Mouse (Mus musculus) thymus, adult 2 months (tissue): ENCODE measurements around the gene Eno1. TPM values are rescaled to one million over a fixed set of nuclear protein-coding genes. Genes with fewer than 3 reads are reported as not detected.
A peak's percentile ranks its signal among the peaks of the same experiment; 100 is the strongest.

Source experiments
- DNase-seq: peaks from one replicate; pipeline ENCODE4 v3.0.0; 2021
- H3K27ac ChIP-seq: fragments of 200-500 bp; 2 replicates; pipeline ENCODE4 v1.5.1; 2012; ENCODE audit warnings: low read length, control low read depth; ENCODE audit not compliant: control insufficient read depth, insufficient read depth
- H3K27me3 ChIP-seq: fragments of 200-500 bp; 2 replicates; pipeline ENCODE4 v1.6.1; 2012; ENCODE audit warnings: mild to moderate bottlenecking, low read length, moderate library complexity, mixed read lengths; ENCODE audit not compliant: control insufficient read depth, insufficient read depth
- H3K36me3 ChIP-seq: fragments of 200-500 bp; 2 replicates; pipeline ENCODE4 v1.6.1; 2012; ENCODE audit warnings: mild to moderate bottlenecking, low read length, moderate library complexity; ENCODE audit not compliant: control insufficient read depth, insufficient read depth
- H3K4me1 ChIP-seq: fragments of 200-500 bp; replicated peaks from 2 replicates; pipeline ENCODE4 v1.6.1; 2012; ENCODE audit warnings: low read length; ENCODE audit not compliant: control insufficient read depth, insufficient read depth
- H3K4me3 ChIP-seq: fragments of 200-500 bp; 2 replicates; pipeline ENCODE4 v1.5.1; 2012; ENCODE audit warnings: mild to moderate bottlenecking, low read length, control low read depth, moderate library complexity; ENCODE audit not compliant: control insufficient read depth, insufficient read depth
- CTCF ChIP-seq: fragments of 200-500 bp; IDR thresholded peaks from 2 replicates; pipeline ENCODE4 v1.5.1; 2012; ENCODE audit warnings: mild to moderate bottlenecking, control low read depth, low read length, moderate library complexity, borderline replicate concordance; ENCODE audit not compliant: control insufficient read depth, poor library complexity, insufficient read depth; ENCODE audit errors: extremely low read depth
- POLR2A ChIP-seq: fragments of 200-500 bp; IDR thresholded peaks from 2 replicates; pipeline ENCODE4 v1.6.1; 2012; ENCODE audit warnings: mild to moderate bottlenecking, low read length, control low read depth, moderate library complexity; ENCODE audit not compliant: control insufficient read depth, poor library complexity, insufficient read depth; ENCODE audit errors: extremely low read depth
- WGBS: fragments of 180-500 bp; shearing (Covaris S2); methylation state at CpG from one replicate; pipeline ENCODE4 v1.1.7; 2018; 5-methylcytosine and 5-hydroxymethylcytosine counted together
- polyA plus RNA-seq: library from polyadenylated mRNA; depleted of rRNA; stranded (reverse); fragments of >200 nt; gene quantifications from 2 replicates; pipeline ENCODE4 v1.2.3, GENCODE M21; 2012

Gene Eno1
- polyA plus RNA-seq, 1 experiment, result 296 TPM

- no peak for TF ChIP-seq POLR2A
- H3K4me1 ChIP-seq, result no peaks in the 10 kb centered on the region
- H3K4me3 ChIP-seq, result no peak overlapping the region
- H3K27ac ChIP-seq, result no peak overlapping the region
- no peaks in the 10 kb centered on the region for H3K36me3 ChIP-seq
- no peaks in the 10 kb centered on the region for H3K27me3 ChIP-seq
- WGBS, result 97% methylated on average over 7 of the region's 7 CpGs
- DNase-seq, result no peak
Measured at GRCm38 (mm10) chr4:150255181-150255580, 18.7 kb downstream of the Eno1 start.

DNA sequence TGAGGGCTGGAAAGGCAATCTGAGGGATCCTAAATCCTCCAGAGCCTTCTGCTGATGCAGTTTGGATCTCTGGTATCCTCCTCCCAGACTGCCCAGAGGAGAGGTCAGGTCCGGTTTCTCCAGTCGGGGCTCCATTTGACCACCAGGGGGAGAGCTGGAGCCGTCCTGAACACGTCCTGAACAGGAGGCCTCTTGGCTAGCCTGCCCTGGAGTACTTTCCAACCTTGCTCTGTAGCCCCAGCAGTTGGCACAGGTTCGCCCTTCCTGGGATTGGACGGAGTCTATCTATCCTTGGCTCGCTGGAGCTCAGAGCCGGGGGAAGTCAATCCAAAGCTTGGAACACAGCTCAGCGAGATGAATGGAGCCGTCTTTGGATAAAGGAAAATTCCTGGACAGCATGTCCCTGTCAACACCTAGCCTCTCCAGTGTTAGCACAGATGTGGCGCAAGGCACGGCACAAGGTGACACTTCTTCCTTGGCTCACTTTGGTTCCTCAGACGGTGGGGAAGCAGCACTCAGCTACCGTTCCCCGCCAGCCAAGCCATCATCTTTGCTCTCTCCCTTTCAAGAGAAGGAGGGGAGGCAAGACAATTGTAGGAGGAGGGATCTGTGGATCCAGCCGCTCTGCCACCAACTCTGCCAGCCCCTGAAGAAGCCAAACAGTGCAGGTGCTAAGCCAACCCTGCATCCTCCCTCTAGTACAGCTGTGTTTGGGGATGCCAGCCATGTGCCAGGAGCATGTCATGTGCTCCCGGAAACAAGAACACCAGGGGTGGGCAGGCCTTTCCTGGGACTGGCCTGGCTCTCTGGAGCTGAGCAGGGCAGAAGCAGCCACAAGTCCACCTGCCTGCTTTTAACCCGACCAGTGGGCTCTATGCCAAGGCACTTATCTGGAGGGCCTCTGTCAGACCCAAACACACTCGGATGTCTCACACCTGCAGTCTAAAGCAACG lies 21.0 kb downstream of the Eno1 start:
- DNase-seq, result peak; percentile 66
- H3K36me3 ChIP-seq, result no peaks in the 10 kb centered on the region
- H3K4me3 ChIP-seq, result no peak overlapping the region
- no peaks in the 10 kb centered on the region for H3K4me1 ChIP-seq
- no peaks in the 10 kb centered on the region for H3K27me3 ChIP-seq
- no peak overlapping the region for H3K27ac ChIP-seq
- WGBS, result 62% methylated on average over 20 of the region's 20 CpGs
- TF ChIP-seq POLR2A, result no peak
- peak; percentile 89 for TF ChIP-seq CTCF

DNA sequence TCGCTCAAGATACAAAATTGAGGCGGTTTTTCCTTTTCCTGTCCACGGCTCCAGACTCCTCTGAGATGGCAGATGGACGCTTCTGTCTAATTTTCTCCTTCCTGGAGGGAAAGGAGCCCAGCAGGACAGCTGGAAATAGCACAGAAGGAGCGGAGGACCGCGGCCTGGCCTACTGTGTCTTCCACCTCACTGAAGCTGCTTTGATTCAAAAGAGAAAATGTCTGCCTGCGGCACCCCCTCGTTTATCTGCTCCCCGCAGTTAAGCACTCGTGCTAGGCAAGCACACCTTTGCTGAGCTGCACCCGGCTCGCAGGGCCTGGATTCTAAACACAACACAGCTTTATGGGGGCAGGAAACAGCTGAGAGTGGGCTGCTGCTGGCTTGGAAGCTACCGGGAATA lies 21.9 kb downstream of the Eno1 start:
- Histone ChIP-seq H3K27ac (no peak overlapping the region), H3K27me3 (no peaks in the 10 kb centered on the region), H3K4me1 (no peaks in the 10 kb centered on the region), H3K4me3 (no peak overlapping the region), H3K36me3 (no peaks in the 10 kb centered on the region)
- no peak for DNase-seq
- WGBS, result 89% methylated on average over 14 of the region's 14 CpGs
- TF ChIP-seq POLR2A (no peak), CTCF (no peak)

DNA sequence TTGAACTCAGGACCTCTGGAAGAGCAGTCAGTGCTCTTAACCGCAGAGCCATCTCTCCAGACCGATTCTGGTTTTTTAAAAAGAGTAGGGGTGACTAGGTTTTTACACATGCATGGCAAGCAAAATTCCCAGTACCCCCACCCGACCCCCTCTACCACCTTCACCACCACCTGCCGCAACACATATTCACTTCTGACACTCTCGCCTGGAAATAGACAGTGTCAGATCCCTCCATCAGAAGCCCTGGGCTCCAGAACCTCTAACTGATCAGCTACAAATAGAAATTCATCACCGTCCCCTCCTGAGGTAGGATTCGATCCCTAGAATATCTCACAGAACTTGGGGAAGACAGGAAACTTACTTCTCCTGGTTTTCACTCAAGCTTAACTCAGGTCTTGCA lies 23.1 kb downstream of the Eno1 start:
- Histone ChIP-seq H3K36me3 (no peaks in the 10 kb centered on the region), H3K4me1 (no peaks in the 10 kb centered on the region), H3K27me3 (peaks cover 3% of the 10 kb centered on the region; the same call in 1 of the 2 replicates), H3K27ac (no peak overlapping the region), H3K4me3 (no peak overlapping the region)
- 98% methylated on average over 7 of the region's 7 CpGs for WGBS
- no peak for TF ChIP-seq POLR2A
- no peak for TF ChIP-seq CTCF
- DNase-seq, result no peak

GRCm38 (mm10) chr4:150260111-150260510 lies 23.6 kb downstream of the Eno1 start:
- peaks cover 3% of the 10 kb centered on the region; the same call in 1 of the 2 replicates for H3K27me3 ChIP-seq
- no peak overlapping the region for H3K4me3 ChIP-seq
- no peaks in the 10 kb centered on the region for H3K36me3 ChIP-seq
- H3K4me1 ChIP-seq, result no peaks in the 10 kb centered on the region
- no peak overlapping the region for H3K27ac ChIP-seq
- TF ChIP-seq CTCF, result no peak
- TF ChIP-seq POLR2A, result no peak
- WGBS, result 96% methylated on average over 7 of the region's 7 CpGs
- no peak for DNase-seq

DNA sequence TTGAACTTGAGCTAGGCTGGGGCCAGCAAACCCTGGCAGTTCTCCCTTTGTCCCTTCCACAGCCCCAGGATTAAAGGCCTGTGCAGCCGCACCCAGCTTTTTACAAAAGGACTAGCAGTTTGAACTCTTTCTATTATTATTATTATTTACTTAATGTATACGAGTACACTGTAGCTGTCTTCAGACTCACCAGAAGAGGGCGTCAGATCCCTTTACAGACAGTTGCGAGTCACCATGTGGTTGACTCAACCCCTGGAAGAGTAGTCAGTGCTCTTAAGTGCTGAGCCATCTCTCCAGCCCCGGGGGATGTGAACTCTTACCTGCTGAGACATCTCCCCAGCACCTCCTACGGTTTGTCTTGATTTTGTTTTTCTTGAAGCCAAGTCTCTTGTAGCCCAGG lies 24.2 kb downstream of the Eno1 start:
- no peaks in the 10 kb centered on the region for H3K4me1 ChIP-seq
- whole genome bisulfite sequencing, result 39% methylated on average over 6 of the region's 6 CpGs

More for the DNA sequence above, 24.2 kb downstream of the Eno1 start:
- Histone ChIP-seq H3K36me3 (no peaks in the 10 kb centered on the region), H3K27me3 (peaks cover 3% of the 10 kb centered on the region; the same call in 1 of the 2 replicates), H3K27ac (no peak overlapping the region), H3K4me3 (no peak overlapping the region)
- TF ChIP-seq POLR2A, result no peak
- no peak for TF ChIP-seq CTCF
- no peak for DNase-seq
